Mouse (Mus musculus): ENCODE data around the gene Adcy1.

Gene Adcy1

GRCm38 (mm10) chr11:7187472-7187871, 124.2 kb downstream of the Adcy1 start:
- DNase-seq (ENCODE audit: low read depth), result no peak

DNA sequence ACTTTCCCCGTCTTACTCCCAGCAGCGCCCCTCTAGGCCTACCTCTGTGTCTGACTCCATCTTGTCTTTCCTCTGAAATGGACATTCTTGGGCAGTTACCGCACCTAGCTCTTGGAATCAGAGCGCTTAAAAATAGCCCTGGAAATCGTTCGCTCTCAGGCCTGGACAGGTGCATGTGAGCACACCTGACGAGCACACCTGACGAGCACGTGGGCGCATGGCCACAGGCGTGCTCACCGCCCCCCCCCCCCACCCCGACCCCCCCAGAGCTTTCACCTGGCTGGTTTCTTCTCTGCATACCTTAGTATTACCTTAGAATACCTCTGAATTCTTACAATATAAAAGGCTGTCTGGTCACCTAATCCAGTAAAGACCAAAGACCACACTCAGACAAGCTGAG, 125.2 kb downstream of the Adcy1 start, which contains the start of gene Gm11985:
Gene Gm11985, minus strand, starts transcription at position 101 of the 400 bp plus-strand sequence.
- DNase-seq (ENCODE audit: low read depth), result no peak

DNA sequence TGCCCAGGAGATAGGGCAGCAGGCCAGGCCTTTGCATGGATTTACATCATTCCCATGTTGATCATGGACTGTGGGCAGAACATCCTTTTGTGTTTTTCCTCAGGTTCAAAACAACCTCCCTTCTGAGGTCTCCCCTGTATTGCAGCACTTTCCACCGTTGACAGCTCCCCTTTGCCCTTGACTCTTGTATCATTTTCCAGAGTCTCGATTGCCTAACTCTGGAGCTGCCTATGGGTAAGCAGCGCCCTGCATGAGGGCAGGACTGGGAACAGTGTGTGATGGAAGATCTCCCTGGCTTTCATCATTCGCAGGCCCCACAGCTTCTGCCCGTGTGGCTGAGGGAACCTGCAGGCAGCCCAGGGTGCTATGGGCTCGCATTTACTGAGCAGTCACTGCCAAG, 129.4 kb downstream of the Adcy1 start:
- no peak for DNase-seq (ENCODE audit: low read depth)

DNA sequence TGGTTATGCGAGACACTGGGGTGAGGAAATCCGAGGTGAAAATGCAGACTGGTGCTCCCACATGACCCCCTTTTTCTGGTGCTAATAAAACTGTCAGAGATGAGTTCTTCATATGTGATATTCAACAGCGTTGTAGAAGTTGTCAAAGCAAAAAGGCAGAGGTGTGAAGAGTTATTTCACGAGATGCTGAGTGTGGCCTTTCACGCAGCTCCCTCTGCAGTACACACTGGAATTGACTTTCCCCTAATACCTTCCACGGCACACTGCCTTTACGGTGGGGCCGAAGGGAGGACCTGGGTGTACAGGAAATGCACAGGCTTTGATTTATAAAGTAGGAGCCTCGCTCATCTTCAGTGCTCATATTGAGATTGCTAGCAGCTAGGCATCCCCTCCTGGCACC, 129.8 kb downstream of the Adcy1 start:
- DNase-seq (ENCODE audit: low read depth), result no peak

- no peak for DNase-seq (ENCODE audit: low read depth)
Measured at GRCm38 (mm10) chr11:7194432-7195311, 131.4 kb downstream of the Adcy1 start.

- DNase-seq (ENCODE audit: low read depth), result no peak
Measured at GRCm38 (mm10) chr11:7195312-7195685, 132.0 kb downstream of the Adcy1 start.

GRCm38 (mm10) chr11:7197491-7197941, 134.2 kb downstream of the Adcy1 start, which contains the start of gene Igfbp1:
Igfbp1 (plus strand) TSS chr11:7197782.
- DNase-seq (ENCODE audit: low read depth), result no peak

DNA sequence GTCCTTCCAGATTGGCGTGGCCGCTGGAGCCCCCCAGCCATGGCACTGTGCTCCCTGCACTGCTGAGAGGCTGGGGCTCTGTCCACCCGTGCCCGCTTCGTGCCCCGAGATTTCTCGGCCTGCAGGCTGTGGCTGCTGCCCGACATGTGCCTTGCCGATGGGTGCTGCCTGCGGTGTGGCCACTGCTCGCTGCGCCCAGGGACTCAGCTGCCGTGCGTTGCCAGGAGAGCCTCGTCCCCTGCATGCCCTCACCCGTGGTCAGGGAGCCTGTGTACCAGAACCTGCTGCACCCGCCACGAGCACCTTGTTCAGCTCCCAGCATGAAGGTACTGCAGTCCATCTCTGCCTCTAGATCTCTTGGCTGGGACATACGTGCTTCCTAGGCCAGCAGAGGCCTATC, 134.7 kb downstream of the Adcy1 start:
- DNase-seq (ENCODE audit: low read depth), result no peak

DNA sequence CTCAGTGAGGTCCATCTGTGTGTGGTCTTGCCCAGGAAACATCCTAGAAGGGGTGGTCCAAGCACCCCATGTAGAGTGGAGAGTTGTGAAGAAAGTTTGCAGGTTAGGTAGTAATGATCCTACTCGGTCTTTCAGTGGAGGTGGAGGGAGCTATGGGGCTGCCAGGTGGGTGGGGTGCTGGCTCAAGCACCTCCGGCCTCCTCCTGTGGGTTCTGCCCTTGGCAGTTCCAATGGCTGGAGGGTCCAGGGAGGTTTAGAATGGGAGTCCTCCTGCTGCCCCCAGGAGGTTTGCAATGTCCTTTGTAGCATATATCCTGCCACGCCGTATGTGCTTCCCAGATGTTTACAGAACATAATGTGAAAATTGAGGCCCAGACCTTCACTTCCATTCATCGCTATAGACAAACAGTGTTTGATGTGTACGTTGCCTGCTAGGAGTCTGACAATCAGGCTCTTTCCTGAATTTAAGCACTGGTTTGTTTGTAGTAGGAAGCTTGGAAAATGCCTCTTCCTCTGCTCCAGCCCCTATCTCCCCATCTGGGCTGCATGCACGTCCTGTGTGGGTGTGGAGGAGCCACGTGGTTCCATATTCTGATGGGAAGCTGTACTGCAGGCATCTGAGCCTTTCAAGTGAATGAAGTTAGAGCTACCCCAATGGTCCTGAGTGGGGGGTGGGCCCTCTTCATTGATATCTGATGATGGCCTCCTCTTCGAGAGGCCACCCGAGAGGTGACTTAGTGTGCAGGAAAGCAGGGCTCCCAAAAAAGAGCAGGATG, 135.4 kb downstream of the Adcy1 start:
- DNase-seq (ENCODE audit: low read depth), result no peak

DNA sequence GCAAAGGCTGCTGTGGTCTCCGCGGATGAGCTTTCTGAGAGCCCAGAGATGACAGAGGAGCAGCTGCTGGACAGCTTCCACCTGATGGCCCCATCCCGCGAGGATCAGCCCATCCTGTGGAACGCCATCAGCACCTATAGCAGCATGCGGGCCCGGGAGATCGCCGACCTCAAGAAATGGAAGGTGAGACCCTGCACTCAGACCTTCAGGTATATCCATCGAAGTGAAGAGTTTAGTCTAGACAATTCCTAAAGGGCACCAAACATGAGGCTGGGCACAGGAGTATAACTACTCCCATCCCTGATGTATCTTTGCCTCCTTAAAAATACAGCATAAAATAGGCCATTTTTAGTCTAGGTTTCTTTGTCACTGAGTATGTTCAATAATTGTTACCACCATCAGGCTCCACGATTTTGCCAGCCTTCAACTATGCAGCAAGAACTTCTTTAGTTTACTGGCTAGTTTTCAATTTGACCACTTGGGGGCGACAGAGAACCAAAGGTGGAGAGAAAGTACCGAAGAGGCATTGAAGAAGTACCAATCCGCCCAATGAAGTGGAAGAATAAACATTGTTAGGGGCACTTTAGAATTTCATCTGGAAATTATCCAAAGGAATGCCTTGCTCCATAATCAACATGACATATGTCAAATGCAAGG, 136.6 kb downstream of the Adcy1 start:
- DNase-seq (ENCODE audit: low read depth), result peak; percentile 85

GRCm38 (mm10) chr11:7200393-7200783, 137.1 kb downstream of the Adcy1 start:
- no peak for DNase-seq (ENCODE audit: low read depth)

DNA sequence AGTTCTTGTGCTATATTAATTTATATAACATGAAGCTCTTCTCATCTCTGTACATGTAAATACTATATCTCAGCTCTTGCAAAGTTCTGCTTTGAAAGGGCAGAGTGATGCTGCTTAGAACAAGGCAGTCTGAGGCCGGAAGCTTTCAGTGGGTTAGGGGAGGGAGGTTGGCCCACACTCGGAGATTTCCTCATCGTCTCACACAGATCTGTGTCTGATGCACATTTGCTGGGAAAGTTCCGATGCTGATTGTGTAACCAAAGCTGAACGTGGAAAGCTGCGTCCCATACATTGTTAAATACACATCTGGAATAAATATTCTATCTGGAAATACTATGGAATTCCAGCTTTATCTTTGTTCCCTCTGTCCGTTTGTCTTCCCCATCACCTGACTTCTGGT, 138.9 kb downstream of the Adcy1 start:
- DNase-seq (ENCODE audit: low read depth), result peak; percentile 66

DNA sequence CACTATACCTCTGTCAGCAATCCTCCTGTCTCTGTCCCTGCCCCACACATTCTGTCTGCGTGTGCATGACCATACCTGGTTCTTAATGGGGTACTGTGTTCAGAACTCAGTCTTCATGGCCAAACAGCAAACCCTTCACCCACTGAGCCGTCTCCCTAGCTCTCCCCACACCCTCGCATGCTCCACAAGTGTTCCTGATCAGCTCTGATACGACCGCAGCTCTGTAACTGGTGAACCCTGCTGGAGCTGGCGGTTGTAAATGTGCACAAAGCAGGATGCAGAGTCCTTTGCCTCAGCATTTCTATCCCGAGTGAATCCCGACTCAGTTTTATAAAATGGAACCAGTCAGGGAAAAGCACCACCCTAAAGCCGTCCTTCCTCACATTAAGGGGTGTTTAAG, 140.6 kb downstream of the Adcy1 start:
- no peak for DNase-seq (ENCODE audit: low read depth)

DNA sequence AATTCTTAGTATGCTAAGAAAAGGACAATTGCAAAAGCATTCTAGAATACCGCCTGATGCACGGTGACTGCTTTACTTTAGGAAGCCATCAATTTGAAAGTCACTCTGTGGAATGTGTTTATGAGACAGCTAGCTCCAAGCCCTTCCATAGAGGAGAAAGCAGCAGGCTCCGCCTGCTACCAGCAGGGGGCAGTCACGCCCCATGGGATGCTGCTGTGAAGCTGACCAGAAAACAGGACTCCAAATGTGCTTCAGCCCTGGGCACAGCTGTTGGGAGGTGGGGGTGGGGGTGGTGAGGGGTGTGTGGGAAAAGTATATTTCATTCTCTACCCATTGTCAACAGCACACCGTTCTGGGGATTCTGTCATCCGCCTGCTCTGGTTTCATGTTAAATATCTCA, 147.1 kb downstream of the Adcy1 start:
- DNase-seq (ENCODE audit: low read depth), result peak; percentile 88

GRCm38 (mm10) chr11:7211211-7211610, 147.9 kb downstream of the Adcy1 start:
- DNase-seq (ENCODE audit: low read depth), result no peak

DNA sequence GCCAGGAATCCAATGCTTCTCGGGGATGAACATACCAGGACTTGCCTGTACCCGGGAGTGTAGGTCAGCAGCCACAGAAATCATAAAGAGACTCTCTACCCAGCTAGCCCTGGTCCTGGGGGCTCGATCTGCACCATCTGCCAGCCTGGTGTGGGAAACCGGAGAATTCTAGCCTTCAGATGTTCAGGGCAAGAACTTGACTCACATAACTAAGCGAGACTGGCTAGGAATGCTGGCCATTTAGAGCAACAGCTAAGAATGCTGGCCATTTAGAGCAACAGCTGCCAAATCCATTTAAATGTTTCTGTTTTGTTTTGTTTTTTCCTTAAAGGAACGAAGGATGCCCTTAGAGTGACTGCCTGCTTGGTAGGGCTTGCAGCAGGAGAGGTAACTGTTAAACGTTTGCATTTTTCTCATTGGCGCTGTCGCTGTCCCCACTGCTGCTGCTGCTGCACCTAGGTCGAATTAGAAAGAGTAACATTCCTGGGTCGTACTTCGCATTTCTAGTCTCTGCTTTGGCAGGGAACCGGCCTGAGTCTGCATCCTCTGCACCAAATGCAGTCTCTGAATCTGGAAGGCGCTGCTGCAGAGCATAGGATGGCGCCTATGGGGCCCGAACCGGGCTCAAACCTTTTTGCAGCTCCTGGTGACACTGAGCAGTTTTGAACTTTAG, 149.0 kb downstream of the Adcy1 start:
- DNase-seq (ENCODE audit: low read depth), result no peak

DNA sequence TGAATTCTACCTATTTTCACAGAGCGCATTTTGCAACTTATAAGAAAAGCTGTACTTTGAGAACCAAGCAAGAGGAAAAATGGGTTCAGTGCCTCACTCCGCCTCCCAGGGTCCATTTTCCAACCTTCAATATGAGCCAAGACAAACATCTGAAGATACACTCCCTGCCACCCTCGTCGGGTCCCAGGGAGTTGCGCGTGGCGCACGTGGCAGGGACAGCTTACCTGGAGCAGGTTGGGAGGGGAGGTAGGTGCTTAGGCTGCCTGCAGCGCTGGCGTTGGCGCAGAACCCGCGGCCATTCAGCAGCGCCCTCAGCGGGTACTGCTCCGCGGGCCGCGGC, 149.8 kb downstream of the Adcy1 start:
- DNase-seq (ENCODE audit: low read depth), result no peak

GRCm38 (mm10) chr11:7213501-7214341, 150.4 kb downstream of the Adcy1 start, which contains the start of gene Igfbp3:
Igfbp3 (minus strand) TSS chr11:7213923.
- DNase-seq (ENCODE audit: low read depth), result no peak

- no peak for DNase-seq (ENCODE audit: low read depth)
Measured at GRCm38 (mm10) chr11:7214342-7214660, 151.0 kb downstream of the Adcy1 start.

DNA sequence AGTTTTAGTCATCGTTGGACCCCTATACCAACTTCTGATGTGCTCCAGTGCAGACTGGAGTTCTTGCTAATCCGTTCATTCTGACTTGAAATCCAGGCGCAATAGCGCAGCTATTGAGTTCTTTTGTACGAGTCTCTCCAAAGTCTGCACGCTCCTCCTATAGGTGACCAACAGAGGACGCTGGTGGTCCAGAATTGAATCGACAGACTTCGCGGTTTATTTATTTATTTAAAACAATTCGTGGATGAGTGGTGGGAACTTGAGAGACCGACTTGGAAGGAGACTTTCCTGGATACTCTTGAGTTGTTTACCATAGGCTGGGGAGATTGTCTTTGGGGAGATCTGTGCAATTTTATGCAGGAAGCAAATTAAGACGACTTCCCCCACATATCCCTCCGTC, 151.5 kb downstream of the Adcy1 start:
- DNase-seq (ENCODE audit: low read depth), result no peak

DNA sequence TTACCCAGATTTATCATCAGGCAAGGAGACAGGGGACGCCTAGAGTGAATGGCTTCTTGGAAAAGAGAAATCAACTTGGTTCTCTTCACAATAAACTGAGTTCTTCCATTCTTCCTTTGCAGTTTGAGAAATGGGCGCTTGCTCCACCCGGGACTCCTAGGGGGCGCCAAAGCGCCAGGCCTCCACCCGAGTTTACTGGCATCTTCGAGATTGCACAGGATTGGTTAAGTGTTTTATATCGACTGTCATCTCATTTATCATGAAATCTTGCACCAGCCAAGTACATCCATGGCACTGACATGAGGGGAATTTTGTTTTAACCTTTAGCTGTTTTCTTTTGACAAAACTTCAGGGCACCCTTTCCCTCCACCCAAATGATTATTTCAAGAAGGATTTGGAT, 152.4 kb downstream of the Adcy1 start:
- DNase-seq (ENCODE audit: low read depth), result peak; percentile 87
